Mouse (Mus musculus) myocyte (in vitro differentiated cells): ENCODE measurements at regions not wholly inside any gene's neighbourhood (a gene's known extent, or its start where the extent isn't known, plus 50 kb on each side); places are given as distances from the start of the nearest gene placed in this dataset.
"Not testable (repeated sequence)": the region's sequence is repeated elsewhere in the genome, so short reads cannot be mapped to it uniquely, and the experiment has no call there.

Source experiments
- H3K27me3 ChIP-seq: one replicate; pipeline ENCODE4 v1.6.1; 2011; ENCODE audit not compliant: control insufficient read depth, insufficient read depth, insufficient read length
- H3K36me3 ChIP-seq: one replicate; pipeline ENCODE4 v1.6.1; 2011; ENCODE audit not compliant: control insufficient read depth, insufficient read depth
- H3K4me2 ChIP-seq: one replicate; pipeline ENCODE4 v1.6.1; 2011; ENCODE audit warnings: low read depth, control low read depth
- H3K4me3 ChIP-seq: one replicate; pipeline ENCODE4 v1.5.1; 2011; ENCODE audit warnings: mild to moderate bottlenecking, control low read depth, moderate library complexity
- H3K79me2 ChIP-seq: one replicate; pipeline ENCODE4 v1.6.1; 2011; ENCODE audit not compliant: control insufficient read depth, insufficient read depth
- H3ac ChIP-seq: one replicate; pipeline ENCODE4 v1.6.1; 2011; ENCODE audit not compliant: control insufficient read depth, insufficient read length
- CEBPB ChIP-seq: IDR thresholded peaks from 2 replicates; pipeline ENCODE4 v1.6.1; 2011; ENCODE audit warnings: mild to moderate bottlenecking, moderate library complexity; ENCODE audit not compliant: poor library complexity, insufficient read depth, severe bottlenecking
- E2F4 ChIP-seq: IDR thresholded peaks from one replicate; pipeline ENCODE4 v1.6.1; 2011; ENCODE audit warnings: mild to moderate bottlenecking, control low read depth, moderate library complexity; ENCODE audit not compliant: insufficient read depth
- MAX ChIP-seq: IDR thresholded peaks from one replicate; pipeline ENCODE4 v1.6.1; 2011; ENCODE audit warnings: low read depth, mild to moderate bottlenecking, control low read depth
- MYOD1 ChIP-seq, 3 experiments: IDR thresholded peaks; one replicate each; pipeline ENCODE4 v1.6.1; 2011; ENCODE audit warnings: control low read depth in 2 of 3, low read depth in 2 of 3, mild to moderate bottlenecking in 2 of 3, moderate library complexity in 1 of 3; ENCODE audit not compliant: insufficient read length in 2 of 3, control insufficient read depth in 1 of 3
- MYOG ChIP-seq, 3 experiments: IDR thresholded peaks; one replicate each; pipeline ENCODE4 v1.6.1; 2011; ENCODE audit warnings: control low read depth in 2 of 3, low read depth in 2 of 3, mild to moderate bottlenecking in 2 of 3; ENCODE audit not compliant: insufficient read length in 2 of 3, control insufficient read depth in 1 of 3, insufficient read depth in 1 of 3
- POLR2A ChIP-seq: IDR thresholded peaks from one replicate; pipeline ENCODE4 v1.6.1; 2011; ENCODE audit warnings: low read depth, mild to moderate bottlenecking, control low read depth, moderate library complexity; ENCODE audit not compliant: insufficient read length
- POLR2AphosphoS2 ChIP-seq: IDR thresholded peaks from one replicate; pipeline ENCODE4 v1.6.1; 2011; ENCODE audit warnings: low read depth, control low read depth; ENCODE audit not compliant: insufficient read length
- REST ChIP-seq: IDR thresholded peaks from one replicate; pipeline ENCODE4 v1.6.1; 2011; ENCODE audit warnings: mild to moderate bottlenecking, control low read depth, moderate library complexity; ENCODE audit not compliant: insufficient read depth, insufficient read length
- SRF ChIP-seq: IDR thresholded peaks from one replicate; pipeline ENCODE4 v1.6.1; 2011; ENCODE audit warnings: low read depth; ENCODE audit not compliant: control insufficient read depth, insufficient read length
- TCF12 ChIP-seq: IDR thresholded peaks from one replicate; pipeline ENCODE4 v1.6.1; 2011; ENCODE audit warnings: mild to moderate bottlenecking, control low read depth; ENCODE audit not compliant: poor library complexity, insufficient read depth, severe bottlenecking
- TCF3 ChIP-seq: IDR thresholded peaks from one replicate; pipeline ENCODE4 v1.6.1; 2011; ENCODE audit warnings: low read depth, control low read depth; ENCODE audit not compliant: insufficient read length
- USF1 ChIP-seq: IDR thresholded peaks from one replicate; pipeline ENCODE4 v1.6.1; 2011; ENCODE audit warnings: low read depth, mild to moderate bottlenecking, control low read depth, moderate library complexity

DNA sequence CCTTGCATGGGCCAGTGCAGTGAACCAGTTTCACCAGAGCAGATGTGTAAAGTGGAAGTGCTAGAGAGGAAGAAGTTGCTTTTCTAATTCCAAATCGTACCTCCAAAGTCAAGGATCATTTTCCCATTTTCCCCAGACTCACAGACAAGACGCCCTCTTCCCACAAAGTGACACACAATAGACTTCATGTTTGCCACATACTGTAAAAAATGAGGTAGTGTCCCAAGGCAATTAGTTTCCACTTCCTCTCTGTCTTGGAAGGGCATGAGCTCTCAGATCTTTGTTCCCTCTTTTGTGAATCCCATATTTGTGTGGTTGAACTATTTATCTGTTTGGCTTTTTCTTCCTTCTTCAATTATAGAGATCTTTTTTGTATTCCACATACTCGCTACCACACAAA lies 137.0 kb downstream of the Sptssa start:
- TF ChIP-seq USF1 (no peak), CEBPB (no peak), POLR2A (no peak), REST (no peak), MYOD1 (IDR thresholded peaks at IDR 0.05; ENCODE audit: control insufficient read depth in 1 of 3, insufficient read length in 2 of 3, low read depth in 2 of 3) (no peak), MYOG (IDR thresholded peaks at IDR 0.05; ENCODE audit: control insufficient read depth in 1 of 3, insufficient read depth in 1 of 3, insufficient read length in 2 of 3, low read depth in 2 of 3) (no peak), MAX (no peak)
- Histone ChIP-seq H3K4me2 (no peak overlapping the region), H3K4me3 (no peak overlapping the region), H3K79me2 (no peaks in the 10 kb centered on the region), H3K36me3 (no peaks in the 10 kb centered on the region), H3ac (no peak overlapping the region), H3K27me3 (no peaks in the 10 kb centered on the region)

DNA sequence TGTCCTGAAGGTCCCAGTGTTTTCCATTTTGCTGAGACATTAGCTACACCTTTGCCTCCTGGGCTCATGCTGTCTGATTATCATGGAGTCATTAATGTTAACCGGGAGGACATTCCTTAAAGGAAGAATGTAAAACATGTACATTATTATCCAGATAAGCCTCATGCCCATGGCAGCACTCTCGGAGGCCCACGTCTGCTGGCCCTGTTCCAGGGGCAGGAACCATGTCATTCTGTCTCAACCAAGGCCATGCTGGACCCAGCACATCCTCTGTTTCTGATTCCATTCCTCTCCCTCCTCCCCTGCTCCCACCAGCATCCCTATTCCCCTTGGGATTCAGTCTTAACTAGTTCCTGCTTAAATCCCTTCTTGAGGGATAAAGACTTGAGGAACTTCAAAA lies 139.1 kb downstream of the Sptssa start:
- Histone ChIP-seq H3ac (no peak overlapping the region), H3K27me3 (no peaks in the 10 kb centered on the region)
- TF ChIP-seq E2F4 (no peak), MYOD1 (IDR thresholded peaks at IDR 0.05; ENCODE audit: control insufficient read depth in 1 of 3, insufficient read length in 2 of 3, low read depth in 2 of 3) (no peak), MYOG (IDR thresholded peaks at IDR 0.05; ENCODE audit: control insufficient read depth in 1 of 3, insufficient read depth in 1 of 3, insufficient read length in 2 of 3, low read depth in 2 of 3) (no peak), REST (no peak), POLR2AphosphoS2 (no peak), USF1 (no peak), TCF3 (no peak)

GRCm38 (mm10) chr12:54516463-54516862 lies 139.9 kb downstream of the Sptssa start:
- no peak overlapping the region for H3K4me3 ChIP-seq
- no peak overlapping the region for H3K4me2 ChIP-seq
- TF ChIP-seq E2F4: no peak
- no peaks in the 10 kb centered on the region for H3K36me3 ChIP-seq
- no peak overlapping the region for H3ac ChIP-seq
- H3K27me3 ChIP-seq: no peaks in the 10 kb centered on the region
- no peaks in the 10 kb centered on the region for H3K79me2 ChIP-seq

More for the DNA sequence above, 139.1 kb downstream of the Sptssa start:
- H3K79me2 ChIP-seq: no peaks in the 10 kb centered on the region
- no peak overlapping the region for H3K4me2 ChIP-seq
- H3K36me3 ChIP-seq: no peaks in the 10 kb centered on the region
- H3K4me3 ChIP-seq: no peak overlapping the region

DNA sequence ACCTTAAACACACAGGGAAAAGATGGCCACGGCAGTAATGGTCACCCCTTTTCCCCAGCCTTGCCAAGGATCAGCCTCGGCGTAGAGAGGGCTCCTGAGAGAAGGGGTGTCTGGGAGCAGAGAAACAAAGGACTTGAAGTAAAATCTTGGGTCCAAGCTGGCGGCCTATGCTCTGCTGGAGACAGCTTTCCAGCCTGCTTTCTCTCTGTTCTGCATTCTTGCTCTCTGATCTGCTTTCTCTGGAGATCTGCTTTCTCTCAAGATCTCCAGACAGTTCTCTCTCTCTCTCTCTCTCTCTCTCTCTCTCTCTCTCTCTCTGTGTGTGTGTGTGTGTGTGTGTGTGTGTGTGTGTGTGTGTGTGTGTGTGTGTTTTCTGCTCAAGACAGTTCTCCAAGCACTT lies 140.3 kb downstream of the Sptssa start:
- H3ac ChIP-seq, H3K4me3 ChIP-seq, H3K27me3 ChIP-seq, H3K36me3 ChIP-seq, H3K4me2 ChIP-seq, H3K79me2 ChIP-seq: not testable (repeated sequence)

DNA sequence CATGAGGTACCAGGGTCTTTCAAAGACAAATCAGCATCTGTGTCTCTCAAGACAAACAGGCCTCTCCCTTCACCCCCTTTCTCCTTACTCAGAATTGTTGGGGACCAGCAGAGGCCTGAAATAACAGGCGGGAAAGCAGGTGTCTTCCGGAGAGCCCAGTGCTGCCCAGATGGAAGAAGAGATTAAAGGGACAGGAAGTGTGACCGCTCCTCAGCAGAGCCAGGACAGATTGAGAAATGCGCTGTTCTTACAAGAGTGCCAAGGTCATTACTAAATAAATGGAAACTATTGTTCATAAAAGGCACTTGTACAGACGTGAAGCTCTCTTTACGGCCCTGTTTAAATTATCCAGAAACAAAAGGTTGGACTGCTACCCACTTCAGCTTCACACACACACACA lies 146.5 kb downstream of the Sptssa start:
- H3ac ChIP-seq: no peak overlapping the region
- H3K27me3 ChIP-seq: no peaks in the 10 kb centered on the region
- no peaks in the 10 kb centered on the region for H3K36me3 ChIP-seq
- no peak overlapping the region for H3K4me2 ChIP-seq
- H3K4me3 ChIP-seq: no peak overlapping the region
- H3K79me2 ChIP-seq: no peaks in the 10 kb centered on the region
- no peak for TF ChIP-seq MYOD1 (IDR thresholded peaks at IDR 0.05; ENCODE audit: control insufficient read depth in 1 of 3, insufficient read length in 2 of 3, low read depth in 2 of 3)
- no peak for TF ChIP-seq MAX
- no peak for TF ChIP-seq E2F4
- TF ChIP-seq CEBPB: no peak
- TF ChIP-seq POLR2AphosphoS2: no peak
- no peak for TF ChIP-seq USF1
- no peak for TF ChIP-seq REST
- no peak for TF ChIP-seq POLR2A
- no peak for TF ChIP-seq TCF12
- TF ChIP-seq MYOG (IDR thresholded peaks at IDR 0.05; ENCODE audit: control insufficient read depth in 1 of 3, insufficient read depth in 1 of 3, insufficient read length in 2 of 3, low read depth in 2 of 3): no peak
- TF ChIP-seq TCF3: no peak
- TF ChIP-seq SRF: no peak

DNA sequence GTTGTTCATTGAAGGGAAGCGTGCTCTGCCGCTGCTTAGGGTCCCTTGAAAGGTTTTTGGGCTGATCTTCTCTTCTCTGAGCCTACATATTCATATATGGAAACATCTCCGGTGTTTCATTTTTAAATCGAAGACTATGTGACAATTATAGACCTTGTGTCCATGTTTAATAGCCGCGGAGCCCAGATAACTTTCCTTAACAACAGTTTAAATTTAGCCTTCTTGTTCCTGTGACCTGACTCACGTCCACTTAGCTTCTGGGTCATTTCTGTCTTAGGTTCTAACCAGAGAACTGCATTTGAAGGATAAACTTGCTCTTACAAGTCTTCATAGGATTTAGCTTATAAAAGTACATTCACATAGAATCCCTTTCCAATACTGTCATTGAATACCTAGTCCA lies 153.6 kb downstream of the Sptssa start:
- no peak for TF ChIP-seq E2F4
- no peak for TF ChIP-seq MYOD1 (IDR thresholded peaks at IDR 0.05; ENCODE audit: control insufficient read depth in 1 of 3, insufficient read length in 2 of 3, low read depth in 2 of 3)
- no peak for TF ChIP-seq CEBPB
- no peak for TF ChIP-seq USF1
- TF ChIP-seq SRF: no peak
- no peak for TF ChIP-seq MYOG (IDR thresholded peaks at IDR 0.05; ENCODE audit: control insufficient read depth in 1 of 3, insufficient read depth in 1 of 3, insufficient read length in 2 of 3, low read depth in 2 of 3)
- TF ChIP-seq TCF3: no peak
- no peak for TF ChIP-seq MAX
- no peak for TF ChIP-seq TCF12
- TF ChIP-seq POLR2AphosphoS2: no peak
- TF ChIP-seq POLR2A: no peak
- Histone ChIP-seq H3K4me2 (no peak overlapping the region), H3K4me3 (no peak overlapping the region), H3ac (no peak overlapping the region), H3K36me3 (no peaks in the 10 kb centered on the region), H3K27me3 (no peaks in the 10 kb centered on the region), H3K79me2 (no peaks in the 10 kb centered on the region)
